Mouse (Mus musculus) hindbrain, postnatal 0 days (tissue): ENCODE results near the gene Phactr4. TPM values are rescaled to one million over a fixed set of nuclear protein-coding genes. Genes with fewer than 3 reads are reported as not detected.

Source experiments
- ATAC-seq: fragments of 200-750 bp; cut with Nextera tagmentation; 2 replicates; pipeline ENCODE4 v1.8.0; 2017; ENCODE audit warnings: mild to moderate bottlenecking, moderate TSS enrichment, moderate library complexity
- DNase-seq: peaks from one replicate; pipeline ENCODE4 v3.0.0-alpha.2; 2015; ENCODE audit warnings: low spot score
- H3K27ac ChIP-seq: fragments of 300-500 bp; sonication (generic); 2 replicates; pipeline ENCODE4 v1.5.1; 2014; ENCODE audit warnings: mild to moderate bottlenecking
- H3K27me3 ChIP-seq: fragments of 300-500 bp; sonication (generic); 2 replicates; pipeline ENCODE4 v1.6.1; 2014; ENCODE audit warnings: low read length, mixed read lengths; ENCODE audit not compliant: insufficient read depth
- H3K36me3 ChIP-seq: fragments of 300-500 bp; sonication (generic); 2 replicates; pipeline ENCODE4 v1.6.1; 2014; ENCODE audit warnings: low read length, mixed read lengths; ENCODE audit not compliant: insufficient read depth
- H3K4me1 ChIP-seq: fragments of 300-500 bp; sonication (generic); 2 replicates; pipeline ENCODE4 v1.6.1; 2014; ENCODE audit warnings: antibody characterized with exemption, low read length, mixed read lengths; ENCODE audit not compliant: insufficient read depth
- H3K4me2 ChIP-seq: fragments of 300-500 bp; sonication (generic); 2 replicates; pipeline ENCODE4 v1.6.1; 2014; ENCODE audit warnings: low read depth, mild to moderate bottlenecking, low read length, moderate library complexity, mixed read lengths
- H3K4me3 ChIP-seq: fragments of 300-500 bp; sonication (generic); 2 replicates; pipeline ENCODE4 v1.5.1; 2014; ENCODE audit warnings: low read length
- H3K9ac ChIP-seq: fragments of 300-500 bp; sonication (generic); replicated peaks from 2 replicates; pipeline ENCODE4 v1.6.1; 2014; ENCODE audit warnings: mild to moderate bottlenecking, low read length, moderate library complexity, mixed read lengths
- H3K9me3 ChIP-seq: fragments of 300-500 bp; sonication (generic); 2 replicates; pipeline ENCODE4 v1.6.1; 2016; ENCODE audit warnings: low read length, mixed read lengths
- CTCF ChIP-seq: IDR thresholded peaks from 2 replicates; pipeline ENCODE4 v1.5.1; 2016; ENCODE audit warnings: antibody characterized with exemption, control low read depth, low read depth
- WGBS: fragments of 180-500 bp; shearing (Covaris S2); extraction: QIAGEN DNeasy Blood & Tissue Kit; methylation state at CpG from one replicate; pipeline ENCODE4 v1.1.7; 2014; 5-methylcytosine and 5-hydroxymethylcytosine counted together
- polyA plus RNA-seq: library from polyadenylated mRNA; unstranded; fragments of >200 nt; fragmentation: Nextera tagmentation; extraction: Ambion mirVana; gene quantifications from 2 replicates; pipeline ENCODE4 v1.2.1, GENCODE M21; 2015
- total RNA-seq: library from RNA; depleted of rRNA; stranded (reverse); fragments of >200 nt; gene quantifications from 2 replicates; pipeline ENCODE4 v1.2.3, GENCODE M21; 2014

The Phactr4 gene
- total and polyA plus RNA-seq, 2 experiments from 2014 or later, result 4.0 to 5.2 TPM

GRCm38 (mm10) chr4:132380965-132381616 lies 41.2 kb downstream of the Phactr4 start:
- DNase-seq (no peak), ATAC-seq (no peak)
- Histone ChIP-seq H3K4me1 (no peaks in the 10 kb centered on the region), H3K4me3 (no peak overlapping the region), H3K27ac (no peak overlapping the region), H3K27me3 (no peaks in the 10 kb centered on the region), H3K9ac (no peak overlapping the region), H3K36me3 (peaks cover 7% of the 10 kb centered on the region; the same call in 1 of the 2 replicates), H3K9me3 (no peaks in the 10 kb centered on the region), H3K4me2 (no peak overlapping the region)
- 97% methylated on average over 2 of the region's 2 CpGs for WGBS
- no peak for TF ChIP-seq CTCF

GRCm38 (mm10) chr4:132373820-132374219 lies 48.5 kb downstream of the Phactr4 start:
- H3K9me3 ChIP-seq, result no peaks in the 10 kb centered on the region
- H3K9ac ChIP-seq, result no peak overlapping the region
- no peak overlapping the region for H3K4me2 ChIP-seq
- peaks cover 28% of the 10 kb centered on the region for H3K36me3 ChIP-seq
- no peak overlapping the region for H3K4me3 ChIP-seq
- no peaks in the 10 kb centered on the region for H3K27me3 ChIP-seq
- no peak for TF ChIP-seq CTCF
- DNase-seq, result no peak
- H3K27ac ChIP-seq, result no peak overlapping the region
- H3K4me1 ChIP-seq, result no peaks in the 10 kb centered on the region
- WGBS, result 94% methylated on average over 1 of the region's 1 CpGs
- ATAC-seq, result no peak

GRCm38 (mm10) chr4:132369953-132370750 lies 52.1 kb downstream of the Phactr4 start:
- Histone ChIP-seq H3K9me3 (no peaks in the 10 kb centered on the region), H3K4me2 (no peak overlapping the region), H3K36me3 (peaks cover 24% of the 10 kb centered on the region), H3K4me3 (no peak overlapping the region), H3K27ac (no peak overlapping the region), H3K9ac (no peak overlapping the region), H3K4me1 (no peaks in the 10 kb centered on the region), H3K27me3 (no peaks in the 10 kb centered on the region)
- DNase-seq (no peak), ATAC-seq (no peak)
- no peak for TF ChIP-seq CTCF
- 68% methylated on average over 8 of the region's 8 CpGs for WGBS

GRCm38 (mm10) chr4:132367480-132368201 lies 54.6 kb downstream of the Phactr4 start:
- ATAC-seq (no peak), DNase-seq (no peak)
- WGBS, result 94% methylated on average over 18 of the region's 18 CpGs
- Histone ChIP-seq H3K4me2 (no peak overlapping the region), H3K9ac (no peak overlapping the region), H3K4me1 (no peaks in the 10 kb centered on the region), H3K4me3 (no peak overlapping the region), H3K9me3 (no peaks in the 10 kb centered on the region), H3K27ac (no peak overlapping the region), H3K36me3 (peaks cover 24% of the 10 kb centered on the region), H3K27me3 (no peaks in the 10 kb centered on the region)
- no peak for TF ChIP-seq CTCF

GRCm38 (mm10) chr4:132365450-132366060 lies 56.7 kb downstream of the Phactr4 start:
- ATAC-seq, result no peak

GRCm38 (mm10) chr4:132363487-132363886 lies 58.8 kb downstream of the Phactr4 start:
- Histone ChIP-seq H3K9me3 (no peaks in the 10 kb centered on the region), H3K27ac (no peak overlapping the region), H3K4me2 (no peak overlapping the region), H3K27me3 (no peaks in the 10 kb centered on the region), H3K36me3 (peaks cover 6% of the 10 kb centered on the region; the same call in 1 of the 2 replicates), H3K4me1 (no peaks in the 10 kb centered on the region), H3K4me3 (no peak overlapping the region), H3K9ac (no peak overlapping the region)
- 94% methylated on average over 11 of the region's 11 CpGs for WGBS
- ATAC-seq (no peak), DNase-seq (no peak)
- no peak for TF ChIP-seq CTCF

More at GRCm38 (mm10) chr4:132365450-132366060, 56.7 kb downstream of the Phactr4 start:
- H3K36me3 ChIP-seq, result peaks cover 21% of the 10 kb centered on the region
- WGBS, result 75% methylated on average over 13 of the region's 13 CpGs
- TF ChIP-seq CTCF, result no peak
- no peaks in the 10 kb centered on the region for H3K4me1 ChIP-seq
- no peak overlapping the region for H3K9ac ChIP-seq
- no peak for DNase-seq
- no peak overlapping the region for H3K4me2 ChIP-seq
- H3K27ac ChIP-seq, result no peak overlapping the region
- H3K4me3 ChIP-seq, result no peak overlapping the region
- no peaks in the 10 kb centered on the region for H3K27me3 ChIP-seq
- H3K9me3 ChIP-seq, result no peaks in the 10 kb centered on the region
